Mouse (Mus musculus): ENCODE results near the gene Fam217a. TPM values are rescaled to one million over a fixed set of nuclear protein-coding genes. Genes with fewer than 3 reads are reported as not detected.
"Not testable (repeated sequence)": the region's sequence is repeated elsewhere in the genome, so short reads cannot be mapped to it uniquely, and the experiment has no call there.

Fam217a gene
- polyA plus RNA-seq, 1 experiment from 2014 or later = 1.6 TPM

DNA sequence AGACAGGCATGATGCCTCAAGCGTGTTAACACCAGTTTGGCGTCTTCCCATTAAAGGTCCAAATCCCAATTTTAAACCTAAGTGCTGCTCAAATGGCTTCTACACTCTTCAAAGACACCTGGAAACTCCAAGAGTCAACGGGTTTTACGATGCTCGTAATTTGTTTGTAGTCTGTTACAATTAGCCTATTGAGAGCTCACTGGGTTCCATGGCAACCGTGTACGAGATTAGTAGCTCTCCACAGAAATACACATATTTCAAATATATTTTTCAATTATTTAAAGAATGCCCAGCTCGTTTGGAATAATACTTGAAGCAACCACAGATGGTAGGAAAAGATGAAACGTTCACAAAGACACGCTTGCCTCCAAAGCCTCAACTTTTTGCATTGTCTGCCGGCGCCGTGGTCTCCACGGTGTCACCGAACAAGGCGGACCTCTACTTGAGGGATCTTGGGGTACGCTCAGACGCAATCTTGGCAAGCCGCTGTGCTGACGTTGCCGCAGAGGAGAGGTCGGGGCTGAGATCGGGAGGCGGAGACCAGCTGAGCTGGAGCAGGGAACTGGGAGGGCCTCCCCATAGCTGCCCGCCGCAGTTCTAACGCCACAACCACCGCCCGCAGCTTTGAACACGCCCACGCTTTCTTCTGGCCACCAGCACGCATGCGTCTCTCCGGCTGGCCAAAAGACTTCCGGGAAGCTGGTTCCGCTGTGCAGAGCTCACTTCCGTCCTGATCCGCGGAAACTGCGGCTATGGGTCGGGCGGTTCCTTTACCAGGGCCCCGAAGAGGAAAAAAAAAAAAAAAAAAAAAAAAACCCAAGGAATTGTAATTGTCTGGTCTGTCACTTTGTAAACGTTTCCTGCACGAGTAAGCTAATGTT is 50.1 kb downstream of the Fam217a start:
- Histone ChIP-seq H3K9ac (peak overlapping the region; percentile 73), H3K9me3 (replicated peaks) (no peaks in the 10 kb centered on the region), H3K4me3 (peak overlapping the region; percentile 98), H3K27me3 (replicated peaks) (no peaks in the 10 kb centered on the region), H3K4me1 (replicated peaks) (peaks cover 18% of the 10 kb centered on the region), H3K27ac (ENCODE audit: poor library complexity, severe bottlenecking) (peak overlapping the region; percentile 100), H3K4me2 (peak overlapping the region; percentile 91), H3K36me3 (peaks cover 2% of the 10 kb centered on the region; the same call in 1 of the 2 replicates)
- ATAC-seq (ENCODE audit: insufficient number of reproducible peaks, low FRiP score) = peak; percentile 95
- WGBS = 4% methylated on average over 45 of the region's 45 CpGs

DNA sequence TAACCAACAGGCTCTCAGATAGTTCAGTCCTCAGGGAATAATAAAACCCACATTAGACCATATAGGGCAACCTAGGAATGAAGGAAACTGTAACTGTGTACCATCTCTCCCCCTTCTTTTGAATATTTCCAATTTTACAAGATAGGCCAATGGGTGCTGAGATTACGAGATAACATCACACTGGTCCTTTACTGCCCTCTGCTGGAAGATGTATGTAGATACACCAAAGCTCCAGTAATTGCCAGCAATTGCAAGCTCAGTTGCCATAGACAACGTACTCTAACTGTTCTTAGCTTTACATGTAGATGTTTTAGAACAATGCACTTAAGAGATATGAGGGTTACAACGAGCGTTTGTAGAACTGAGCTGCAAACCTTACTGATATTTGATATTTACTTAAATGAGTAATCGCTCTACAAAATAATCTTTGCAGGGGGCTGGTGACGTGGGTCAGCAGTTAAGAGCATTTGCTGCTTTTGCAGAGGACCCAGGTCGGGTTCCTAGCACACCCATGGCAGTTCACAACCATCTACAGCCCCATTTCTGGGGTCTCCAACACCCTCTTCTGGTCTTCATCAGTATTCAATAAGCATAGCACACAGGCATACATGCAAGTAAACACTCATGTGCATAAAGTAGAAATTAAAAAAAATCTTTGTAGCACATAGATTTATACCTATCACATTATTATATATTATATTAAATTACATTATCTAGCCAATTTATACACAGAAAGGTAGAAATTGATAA is 59.5 kb downstream of the Fam217a start:
- H3K9ac ChIP-seq = no peak overlapping the region
- no peaks in the 10 kb centered on the region for H3K9me3 ChIP-seq (replicated peaks)
- H3K4me2 ChIP-seq = no peak overlapping the region
- no peaks in the 10 kb centered on the region for H3K36me3 ChIP-seq
- no peaks in the 10 kb centered on the region for H3K27me3 ChIP-seq (replicated peaks)
- H3K4me1 ChIP-seq (replicated peaks) = no peaks in the 10 kb centered on the region
- H3K4me3 ChIP-seq = no peak overlapping the region
- no peak overlapping the region for H3K27ac ChIP-seq (ENCODE audit: poor library complexity, severe bottlenecking)
- no peak for ATAC-seq (ENCODE audit: insufficient number of reproducible peaks, low FRiP score)
- 42% methylated on average over 7 of the region's 7 CpGs for WGBS

GRCm38 (mm10) chr13:34861166-34861565 is 62.9 kb downstream of the Fam217a start:
- ATAC-seq (ENCODE audit: insufficient number of reproducible peaks, low FRiP score) = peak; percentile 94
- H3K4me2 ChIP-seq; H3K27ac ChIP-seq (ENCODE audit: poor library complexity, severe bottlenecking); H3K9ac ChIP-seq; H3K36me3 ChIP-seq; H3K4me3 ChIP-seq; H3K27me3 ChIP-seq (replicated peaks); H3K4me1 ChIP-seq (replicated peaks); H3K9me3 ChIP-seq (replicated peaks): not testable (repeated sequence)
- WGBS = 32% methylated on average over 6 of the region's 8 CpGs

Other genes with a start within 250 kb of the Fam217a start
- gene Fam50b, start 189.5 kb downstream of the Fam217a start, polyA plus RNA-seq (2016; fragmentation: Nextera tagmentation; extraction: Ambion mirVana) = not detected in 2 replicates
- 61.0 and 66.6 TPM in 2 replicates for gene Prpf4b, start 49.0 kb downstream of the Fam217a start, polyA plus RNA-seq (2016; fragmentation: Nextera tagmentation; extraction: Ambion mirVana)
- gene 4933417A18Rik, start 99 bp upstream of the Fam217a start, polyA plus RNA-seq (2016; fragmentation: Nextera tagmentation; extraction: Ambion mirVana) = not detected in 2 replicates
- 0.36 and 0.47 TPM in 2 replicates for gene Eci3, start 39.5 kb upstream of the Fam217a start, polyA plus RNA-seq (2016; fragmentation: Nextera tagmentation; extraction: Ambion mirVana)
- 107 and 111 TPM in 2 replicates for gene Eci2, start 102.8 kb upstream of the Fam217a start, polyA plus RNA-seq (2016; fragmentation: Nextera tagmentation; extraction: Ambion mirVana)

Data from heart, embryonic 12.5 days (tissue).